Mouse (Mus musculus): Measurements from ENCODE around the gene Fggy. TPM values are rescaled to one million over a fixed set of nuclear protein-coding genes. Genes with fewer than 3 reads are reported as not detected.
A peak's percentile ranks its signal among the peaks of the same experiment; 100 is the strongest.

Fggy gene
- polyA plus RNA-seq, 1 experiment, result 24.5 TPM

- no peaks in the 10 kb centered on the region for H3K4me1 ChIP-seq (ENCODE audit: control insufficient read depth, insufficient read depth, insufficient read length, low read length)
- H3K27ac ChIP-seq (replicated peaks; ENCODE audit: low read depth, low read length), result no peak overlapping the region
- no peak overlapping the region for H3K4me3 ChIP-seq (ENCODE audit: insufficient read depth, low read depth, low read length)
Measured at GRCm38 (mm10) chr4:95784146-95784895, 227.0 kb downstream of the Fggy start.

- no peak overlapping the region for H3K27ac ChIP-seq (replicated peaks; ENCODE audit: low read depth, low read length)
Measured at GRCm38 (mm10) chr4:95787609-95788008, 230.3 kb downstream of the Fggy start.

GRCm38 (mm10) chr4:95788867-95789266, 231.6 kb downstream of the Fggy start:
- no peak overlapping the region for H3K4me3 ChIP-seq (ENCODE audit: insufficient read depth, low read depth, low read length)
- no peaks in the 10 kb centered on the region for H3K4me1 ChIP-seq (ENCODE audit: control insufficient read depth, insufficient read depth, insufficient read length, low read length)
- no peak overlapping the region for H3K27ac ChIP-seq (replicated peaks; ENCODE audit: low read depth, low read length)

More at GRCm38 (mm10) chr4:95787609-95788008, 230.3 kb downstream of the Fggy start:
- no peaks in the 10 kb centered on the region for H3K4me1 ChIP-seq (ENCODE audit: control insufficient read depth, insufficient read depth, insufficient read length, low read length)
- no peak overlapping the region for H3K4me3 ChIP-seq (ENCODE audit: insufficient read depth, low read depth, low read length)

- Histone ChIP-seq H3K4me1 (ENCODE audit: control insufficient read depth, insufficient read depth, insufficient read length, low read length) (no peaks in the 10 kb centered on the region), H3K4me3 (ENCODE audit: insufficient read depth, low read depth, low read length) (no peak overlapping the region), H3K27ac (replicated peaks; ENCODE audit: low read depth, low read length) (no peak overlapping the region)
Measured at GRCm38 (mm10) chr4:95791913-95792475, 234.7 kb downstream of the Fggy start.

GRCm38 (mm10) chr4:95793647-95794328, 236.5 kb downstream of the Fggy start:
- H3K4me1 ChIP-seq (ENCODE audit: control insufficient read depth, insufficient read depth, insufficient read length, low read length), result no peaks in the 10 kb centered on the region
- no peak overlapping the region for H3K27ac ChIP-seq (replicated peaks; ENCODE audit: low read depth, low read length)
- H3K4me3 ChIP-seq (ENCODE audit: insufficient read depth, low read depth, low read length), result no peak overlapping the region

GRCm38 (mm10) chr4:95794651-95795050, 237.3 kb downstream of the Fggy start:
- no peak overlapping the region for H3K4me3 ChIP-seq (ENCODE audit: insufficient read depth, low read depth, low read length)
- no peaks in the 10 kb centered on the region for H3K4me1 ChIP-seq (ENCODE audit: control insufficient read depth, insufficient read depth, insufficient read length, low read length)
- no peak overlapping the region for H3K27ac ChIP-seq (replicated peaks; ENCODE audit: low read depth, low read length)

GRCm38 (mm10) chr4:95795283-95795682, 238.0 kb downstream of the Fggy start:
- Histone ChIP-seq H3K4me3 (ENCODE audit: insufficient read depth, low read depth, low read length) (no peak overlapping the region), H3K4me1 (ENCODE audit: control insufficient read depth, insufficient read depth, insufficient read length, low read length) (no peaks in the 10 kb centered on the region), H3K27ac (replicated peaks; ENCODE audit: low read depth, low read length) (no peak overlapping the region)

GRCm38 (mm10) chr4:95819650-95820049, 262.3 kb downstream of the Fggy start:
- Histone ChIP-seq H3K27ac (replicated peaks; ENCODE audit: low read depth, low read length) (no peak overlapping the region), H3K4me1 (ENCODE audit: control insufficient read depth, insufficient read depth, insufficient read length, low read length) (no peaks in the 10 kb centered on the region)

GRCm38 (mm10) chr4:95821906-95822579, 264.7 kb downstream of the Fggy start:
- no peaks in the 10 kb centered on the region for H3K4me1 ChIP-seq (ENCODE audit: control insufficient read depth, insufficient read depth, insufficient read length, low read length)
- H3K4me3 ChIP-seq (ENCODE audit: insufficient read depth, low read depth, low read length), result no peak overlapping the region
- H3K27ac ChIP-seq (replicated peaks; ENCODE audit: low read depth, low read length), result no peak overlapping the region

More at GRCm38 (mm10) chr4:95819650-95820049, 262.3 kb downstream of the Fggy start:
- no peak overlapping the region for H3K4me3 ChIP-seq (ENCODE audit: insufficient read depth, low read depth, low read length)

GRCm38 (mm10) chr4:95828164-95828563, 270.9 kb downstream of the Fggy start:
- Histone ChIP-seq H3K4me1 (ENCODE audit: control insufficient read depth, insufficient read depth, insufficient read length, low read length) (no peaks in the 10 kb centered on the region), H3K4me3 (ENCODE audit: insufficient read depth, low read depth, low read length) (no peak overlapping the region), H3K27ac (replicated peaks; ENCODE audit: low read depth, low read length) (no peak overlapping the region)

GRCm38 (mm10) chr4:95830320-95830719, 273.0 kb downstream of the Fggy start:
- Histone ChIP-seq H3K4me3 (ENCODE audit: insufficient read depth, low read depth, low read length) (no peak overlapping the region), H3K27ac (replicated peaks; ENCODE audit: low read depth, low read length) (no peak overlapping the region), H3K4me1 (ENCODE audit: control insufficient read depth, insufficient read depth, insufficient read length, low read length) (no peaks in the 10 kb centered on the region)

- H3K4me3 ChIP-seq (ENCODE audit: insufficient read depth, low read depth, low read length), result no peak overlapping the region
Measured at GRCm38 (mm10) chr4:95839860-95840259, 282.6 kb downstream of the Fggy start.

GRCm38 (mm10) chr4:95840389-95841053, 283.2 kb downstream of the Fggy start:
- H3K27ac ChIP-seq (replicated peaks; ENCODE audit: low read depth, low read length), result no peak overlapping the region
- no peak overlapping the region for H3K4me3 ChIP-seq (ENCODE audit: insufficient read depth, low read depth, low read length)
- peaks cover 2% of the 10 kb centered on the region; the same call in 1 of the 2 replicates for H3K4me1 ChIP-seq (ENCODE audit: control insufficient read depth, insufficient read depth, insufficient read length, low read length)

More at GRCm38 (mm10) chr4:95839860-95840259, 282.6 kb downstream of the Fggy start:
- H3K4me1 ChIP-seq (ENCODE audit: control insufficient read depth, insufficient read depth, insufficient read length, low read length), result no peaks in the 10 kb centered on the region
- H3K27ac ChIP-seq (replicated peaks; ENCODE audit: low read depth, low read length), result no peak overlapping the region

- Histone ChIP-seq H3K4me1 (ENCODE audit: control insufficient read depth, insufficient read depth, insufficient read length, low read length) (peaks cover 21% of the 10 kb centered on the region), H3K4me3 (ENCODE audit: insufficient read depth, low read depth, low read length) (no peak overlapping the region), H3K27ac (replicated peaks; ENCODE audit: low read depth, low read length) (peak overlapping the region; percentile 83)
Measured at GRCm38 (mm10) chr4:95845981-95846617, 288.8 kb downstream of the Fggy start.
